Mouse (Mus musculus) thymus, adult 18-20 months (tissue): Measurements from ENCODE around the gene Sugct.
"Not testable (repeated sequence)": the region's sequence is repeated elsewhere in the genome, so short reads cannot be mapped to it uniquely, and the experiment has no call there.

ENCODE experiments used
- DNase-seq, 2 experiments: peaks; one replicate each; pipeline ENCODE4 v3.0.0; 2022; ENCODE audit warnings: mixed read lengths in 2 of 2

Gene Sugct

DNA sequence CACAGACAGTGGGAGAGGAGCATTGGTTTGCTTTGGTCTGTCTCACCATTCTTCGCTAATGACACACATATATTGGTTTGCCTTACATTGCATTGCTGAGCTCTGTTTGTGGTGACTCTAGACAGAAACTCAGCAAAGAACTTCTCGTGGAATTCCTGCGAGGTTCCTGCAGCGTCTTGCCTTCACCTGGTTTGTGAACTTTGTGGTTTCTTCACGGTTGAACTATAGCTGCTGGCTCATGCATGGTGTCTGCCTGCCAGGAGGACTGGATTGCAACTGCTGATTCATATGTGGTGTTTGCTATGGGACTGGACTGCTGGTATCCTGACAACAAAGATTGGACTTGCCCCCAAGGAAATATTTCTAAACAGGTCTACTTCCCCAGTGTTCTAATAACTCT lies 91.6 kb downstream of the Sugct start:
- no peak for DNase-seq

DNA sequence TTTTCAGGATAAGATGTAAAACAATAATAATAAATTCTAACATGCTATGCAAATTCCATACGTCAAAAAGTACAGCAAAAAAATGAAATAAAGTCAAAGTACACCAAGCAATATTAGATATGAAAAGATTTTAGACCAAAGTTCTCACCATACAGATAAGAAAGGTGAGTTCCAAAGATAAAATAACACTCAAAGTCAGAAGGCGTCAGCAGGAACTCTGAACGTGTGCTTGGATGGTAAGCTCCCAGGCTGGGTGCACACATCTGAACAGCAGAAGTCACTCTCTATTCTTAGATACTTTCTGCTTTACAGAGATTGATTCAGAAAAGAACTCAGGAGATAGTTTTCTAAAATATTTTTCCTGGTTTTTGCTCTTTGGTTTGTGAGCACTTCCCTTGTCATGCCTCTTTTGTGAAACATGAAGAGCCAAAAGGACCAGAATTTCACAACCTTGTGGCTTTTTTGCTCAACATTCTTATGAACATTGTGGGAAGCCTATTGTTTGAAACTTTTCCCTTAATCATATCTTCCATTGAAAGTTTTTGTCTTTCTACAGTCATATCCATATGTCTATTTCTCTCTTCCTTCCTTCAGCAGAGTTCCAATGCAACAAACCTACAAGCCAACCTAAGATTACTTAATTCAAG lies 110.0 kb downstream of the Sugct start:
- no peak for DNase-seq

DNA sequence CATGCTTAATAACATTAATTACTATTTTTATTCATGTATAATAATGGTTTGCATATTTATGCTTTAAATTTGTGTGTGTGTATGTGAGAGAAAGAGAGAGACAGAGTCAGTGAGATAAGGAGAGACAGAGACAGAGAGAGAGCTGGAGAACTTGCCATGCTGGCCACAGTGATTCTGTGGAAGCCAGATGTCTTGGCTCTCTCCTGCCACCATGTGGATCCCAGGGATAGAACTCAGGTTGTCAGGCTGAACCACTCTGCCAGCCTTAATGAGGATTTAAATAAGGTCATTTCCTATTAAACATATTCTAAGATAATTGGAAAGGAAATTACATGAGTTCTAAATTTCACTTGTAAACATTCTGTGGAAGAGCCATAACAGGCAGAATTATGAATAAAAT lies 110.5 kb downstream of the Sugct start:
- no peak for DNase-seq

DNA sequence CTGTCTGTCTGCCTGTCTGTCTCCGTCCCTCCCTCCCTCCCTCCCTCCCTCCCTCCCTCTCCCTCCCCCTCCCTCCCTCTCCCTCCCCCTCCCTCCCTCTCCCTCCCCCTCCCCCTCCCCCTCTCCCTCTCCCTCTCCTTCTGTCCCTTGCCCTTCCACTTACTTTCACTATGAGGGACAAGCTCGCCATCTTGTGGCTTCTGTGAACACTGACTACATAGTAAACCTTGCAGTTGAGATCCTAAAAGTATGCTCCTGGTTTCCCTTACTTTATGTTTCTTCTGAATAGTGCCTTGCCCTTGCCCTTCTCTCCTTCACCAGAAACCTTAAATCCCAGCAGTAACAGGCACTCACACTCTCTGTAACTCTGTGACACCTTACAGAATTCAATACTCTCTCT lies 113.7 kb downstream of the Sugct start:
- no peak for DNase-seq

DNA sequence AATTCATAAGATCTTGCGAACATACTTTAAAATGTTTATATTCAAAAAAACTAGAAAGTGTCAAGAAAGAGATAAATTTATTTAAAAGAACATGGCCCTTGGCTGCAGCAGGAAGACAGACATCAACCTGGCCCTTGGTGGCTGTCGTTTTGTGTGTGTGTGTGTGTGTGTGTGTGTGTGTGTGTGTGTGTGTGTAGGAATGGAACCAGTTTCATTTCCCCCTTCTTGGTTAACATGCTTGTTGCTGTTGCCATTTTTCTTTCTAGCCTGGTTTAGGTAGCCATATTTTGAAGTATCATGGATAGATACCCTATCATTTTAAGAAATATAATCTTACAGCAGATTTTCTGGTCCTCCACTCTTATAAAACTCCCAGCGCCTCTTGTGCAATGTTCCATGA lies 136.0 kb downstream of the Sugct start:
- no peak for DNase-seq

DNA sequence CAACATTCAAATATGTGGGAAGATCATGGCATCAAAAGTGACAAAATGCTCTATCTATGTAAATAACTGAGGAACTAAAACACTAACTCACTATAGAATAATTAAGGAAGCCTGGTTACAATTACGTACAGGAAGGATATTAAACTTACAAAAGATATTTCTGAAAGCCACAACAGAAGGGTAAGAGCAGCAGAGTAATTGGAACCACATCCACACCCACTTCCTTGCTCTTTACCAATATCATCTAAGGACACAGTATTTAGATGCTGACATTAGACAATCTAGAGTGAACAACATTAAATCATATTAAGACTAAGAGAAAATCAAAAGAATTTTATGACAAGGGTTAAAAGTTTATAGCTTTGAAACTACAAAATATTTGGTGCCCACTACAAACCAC lies 159.0 kb downstream of the Sugct start:
- no peak for DNase-seq

DNA sequence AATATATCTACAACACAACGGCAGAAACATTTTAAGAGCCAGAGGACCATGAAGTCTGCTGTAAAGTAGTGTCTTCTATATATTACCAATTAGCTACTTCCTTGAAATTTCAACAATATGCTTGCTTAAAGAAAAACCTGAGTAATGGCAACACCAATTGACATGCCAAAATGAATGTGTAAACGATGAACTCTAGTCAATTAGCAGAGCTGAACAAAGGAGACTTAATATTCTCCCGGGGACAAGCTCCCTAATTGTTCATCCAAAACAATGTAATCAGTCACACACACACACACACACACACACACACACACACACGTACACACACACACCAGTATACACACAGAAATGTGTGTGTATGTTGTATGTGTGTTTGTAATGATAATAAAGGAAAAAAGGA lies 160.5 kb downstream of the Sugct start:
- DNase-seq = no peak

DNA sequence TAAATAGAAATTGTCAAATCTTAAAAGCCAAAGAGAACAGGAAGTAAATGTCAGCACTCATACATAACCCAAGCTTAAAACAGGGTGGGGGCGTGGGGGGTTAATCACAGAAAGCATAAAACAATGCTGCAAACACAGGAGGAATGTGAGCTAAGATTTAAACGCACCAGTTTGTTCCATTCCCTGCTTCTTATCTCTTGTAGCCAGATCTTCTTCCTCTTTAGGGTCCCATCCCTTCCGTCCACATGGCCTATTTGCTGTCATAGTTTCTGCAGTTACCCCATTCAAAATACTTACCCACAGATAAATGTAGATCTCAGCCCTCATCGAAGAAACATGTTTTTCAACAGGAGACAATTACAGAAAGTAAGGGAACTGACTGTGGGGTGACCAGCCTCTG lies 160.9 kb downstream of the Sugct start:
- DNase-seq = no peak

DNA sequence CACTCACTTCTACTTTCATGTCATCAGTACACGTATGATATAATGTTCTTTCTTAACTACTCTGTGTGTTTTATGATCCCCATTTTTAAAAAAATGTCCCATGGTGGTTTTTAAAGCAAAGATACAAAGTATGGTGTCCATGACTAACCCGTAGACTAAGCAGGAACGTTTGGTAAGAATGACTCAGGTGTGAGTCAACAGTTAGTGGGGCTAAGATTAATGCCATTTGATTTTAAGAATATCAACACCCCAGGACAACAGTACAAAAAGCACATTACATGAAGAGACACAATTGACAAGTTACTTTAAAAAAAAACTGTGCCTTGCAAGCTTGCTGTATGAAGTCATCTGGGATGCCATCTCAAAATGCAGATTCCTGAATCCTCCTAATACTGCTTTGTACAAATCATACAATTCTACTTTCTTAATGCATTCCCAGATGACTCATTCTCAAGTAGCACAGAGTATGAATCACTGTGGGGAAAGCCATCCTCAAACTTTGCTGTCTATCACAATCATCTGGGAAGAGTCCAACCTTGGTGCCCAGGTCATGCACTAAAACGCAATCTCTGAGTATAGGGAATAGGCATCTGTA lies 184.1 kb downstream of the Sugct start:
- no peak for DNase-seq

DNA sequence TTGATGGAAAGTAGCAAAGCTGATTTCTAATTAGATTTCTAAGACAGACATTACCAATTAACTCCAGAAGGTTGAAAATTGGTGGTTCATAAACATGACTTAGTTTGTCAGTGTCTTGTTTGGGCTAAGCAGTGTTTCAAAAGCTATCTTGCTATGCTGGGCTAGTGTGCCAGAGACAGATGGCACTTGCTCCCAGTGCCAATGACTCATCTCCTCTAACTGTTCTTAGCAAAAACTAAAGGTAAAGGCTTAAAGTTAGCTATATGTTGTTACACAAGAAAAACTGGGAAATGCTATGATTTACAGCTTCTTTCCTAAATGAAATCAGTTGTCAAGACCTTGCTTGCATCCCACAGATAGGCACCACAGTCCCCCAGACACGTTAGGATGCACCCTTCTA lies 200.4 kb downstream of the Sugct start:
- no peak for DNase-seq

DNA sequence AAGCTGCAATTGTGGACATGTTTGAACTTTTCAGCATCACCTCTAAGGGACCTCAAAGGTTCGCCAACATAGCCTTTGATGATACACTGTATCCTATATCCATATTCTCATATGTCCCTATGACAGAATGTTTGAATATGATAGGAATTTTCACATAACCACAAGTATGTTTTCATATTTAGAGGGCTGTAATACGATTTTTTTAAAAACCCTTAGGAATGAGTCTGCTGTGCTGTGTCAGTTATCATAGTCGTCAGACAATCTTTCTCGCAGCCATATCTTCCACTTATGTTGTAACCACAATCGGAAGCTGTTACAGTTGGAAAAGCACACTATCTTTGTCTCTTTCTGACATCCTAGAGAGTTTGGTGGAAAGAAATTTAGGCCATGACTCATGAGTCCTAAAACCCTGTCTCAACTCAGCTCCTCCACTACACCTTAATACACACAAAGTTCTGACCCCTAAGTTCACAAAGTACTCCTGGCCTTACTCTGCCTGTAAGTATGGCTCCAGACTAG lies 201.2 kb downstream of the Sugct start:
- DNase-seq = no peak

DNA sequence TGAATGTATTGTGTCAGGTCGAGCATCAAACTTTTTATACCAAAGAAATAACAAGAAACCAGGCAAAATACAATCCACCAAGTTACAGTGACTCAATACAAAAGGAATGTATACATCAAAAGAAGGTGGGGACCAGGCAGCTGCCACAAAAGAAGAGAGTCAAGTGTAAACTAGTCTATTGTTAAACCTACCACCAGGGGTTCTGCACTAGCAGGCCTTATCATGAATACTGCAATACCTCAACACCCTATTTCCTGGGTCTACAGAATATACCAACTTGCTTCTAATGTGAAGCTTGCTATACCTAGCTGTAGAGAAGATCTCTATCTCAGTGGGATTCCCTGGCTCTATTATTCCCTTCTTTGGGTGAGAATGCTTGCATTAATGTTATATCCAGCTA lies 237.4 kb downstream of the Sugct start:
- DNase-seq = not testable (repeated sequence)

DNA sequence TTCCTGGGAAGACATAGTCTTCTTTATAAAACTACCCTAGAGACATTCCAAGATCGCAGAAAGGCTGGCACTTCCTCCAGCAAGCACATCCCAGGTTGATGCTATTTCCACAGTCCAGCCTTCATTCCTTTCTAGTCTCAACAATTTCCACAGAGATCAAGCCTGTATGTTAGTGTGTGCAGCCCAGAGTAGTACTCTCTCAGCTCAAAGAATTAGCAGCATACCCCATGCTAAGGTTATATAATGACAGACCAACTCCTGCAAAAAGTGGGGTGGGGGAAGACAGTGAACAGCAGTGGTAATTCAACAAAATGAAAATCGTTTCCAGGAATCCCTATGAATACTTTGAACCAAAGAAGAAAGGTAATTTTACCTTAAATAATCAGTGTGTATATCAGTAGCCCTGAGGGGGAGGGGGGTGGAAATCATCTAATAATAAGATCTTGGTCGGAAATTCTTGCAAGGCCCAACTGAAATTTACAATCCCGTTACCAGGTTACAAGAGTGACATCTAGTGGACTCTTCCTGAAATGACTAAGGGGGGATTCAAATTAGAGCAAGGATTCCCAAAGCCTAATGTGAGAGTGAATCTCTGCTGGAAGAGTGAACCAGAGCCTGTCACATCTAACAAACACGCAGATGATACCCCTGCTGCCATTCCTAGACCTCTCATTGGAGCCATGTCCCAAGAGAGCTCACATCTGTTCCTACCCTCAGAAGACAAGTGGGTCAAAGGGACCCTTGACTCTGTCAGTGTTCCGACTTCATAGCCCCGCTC lies 263.0 kb downstream of the Sugct start:
- DNase-seq = no peak

DNA sequence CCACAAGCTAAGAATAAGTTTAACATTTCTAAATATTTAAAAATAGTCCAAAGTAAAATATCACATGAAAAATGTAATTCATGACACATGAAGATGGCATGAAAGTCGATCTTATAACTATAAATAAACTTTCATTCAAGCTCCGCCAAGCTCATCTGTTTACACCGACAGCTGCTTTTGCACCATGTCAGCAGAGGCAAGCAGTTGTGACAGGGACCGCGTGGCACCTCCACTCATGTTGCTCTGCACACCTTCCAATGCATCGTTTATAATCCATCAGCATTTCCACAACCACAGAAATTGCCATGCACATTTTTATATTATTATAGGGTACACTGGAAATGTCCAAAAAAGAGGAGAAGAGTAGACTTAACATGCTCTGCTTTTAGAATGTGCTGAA lies 273.5 kb downstream of the Sugct start:
- DNase-seq = no peak

DNA sequence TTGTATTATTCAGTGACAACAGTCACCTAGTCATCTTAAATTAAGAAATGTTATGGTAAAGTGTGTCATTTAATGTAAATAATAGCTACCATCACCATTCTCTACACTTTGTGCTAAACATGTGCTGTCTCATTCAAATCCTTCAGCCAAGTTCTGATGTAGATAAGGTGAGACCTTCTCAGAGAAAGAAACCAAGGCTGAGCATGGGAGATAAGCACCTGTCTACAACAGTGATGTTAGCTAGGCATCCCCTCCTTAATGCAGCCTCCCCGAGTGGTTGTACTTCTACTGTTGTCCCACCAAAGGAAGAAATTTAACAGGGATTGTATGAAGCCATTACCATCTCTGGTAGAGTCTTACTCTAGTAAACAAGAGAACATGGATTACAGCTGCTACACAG lies 274.8 kb downstream of the Sugct start:
- DNase-seq = no peak

DNA sequence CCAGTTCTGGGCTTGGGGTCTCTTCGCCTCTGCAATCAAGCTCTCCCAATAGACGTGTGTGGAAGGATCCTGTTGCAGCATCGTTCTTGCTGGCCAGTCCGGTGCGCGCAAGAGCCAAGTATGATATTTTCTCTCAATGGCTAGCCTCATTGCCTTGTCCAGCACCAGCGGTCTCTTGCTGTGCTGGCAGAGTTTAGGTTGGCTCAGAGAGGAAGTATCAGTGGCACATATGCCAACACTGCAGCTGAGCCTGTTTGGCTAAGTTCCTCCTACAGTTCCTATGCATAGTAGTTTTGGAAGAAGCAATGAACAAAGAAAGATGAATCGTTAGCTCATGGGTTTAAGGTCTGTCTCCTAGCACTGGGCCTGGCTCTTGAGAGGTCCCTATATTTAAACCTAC lies 352.5 kb downstream of the Sugct start:
- no peak for DNase-seq

DNA sequence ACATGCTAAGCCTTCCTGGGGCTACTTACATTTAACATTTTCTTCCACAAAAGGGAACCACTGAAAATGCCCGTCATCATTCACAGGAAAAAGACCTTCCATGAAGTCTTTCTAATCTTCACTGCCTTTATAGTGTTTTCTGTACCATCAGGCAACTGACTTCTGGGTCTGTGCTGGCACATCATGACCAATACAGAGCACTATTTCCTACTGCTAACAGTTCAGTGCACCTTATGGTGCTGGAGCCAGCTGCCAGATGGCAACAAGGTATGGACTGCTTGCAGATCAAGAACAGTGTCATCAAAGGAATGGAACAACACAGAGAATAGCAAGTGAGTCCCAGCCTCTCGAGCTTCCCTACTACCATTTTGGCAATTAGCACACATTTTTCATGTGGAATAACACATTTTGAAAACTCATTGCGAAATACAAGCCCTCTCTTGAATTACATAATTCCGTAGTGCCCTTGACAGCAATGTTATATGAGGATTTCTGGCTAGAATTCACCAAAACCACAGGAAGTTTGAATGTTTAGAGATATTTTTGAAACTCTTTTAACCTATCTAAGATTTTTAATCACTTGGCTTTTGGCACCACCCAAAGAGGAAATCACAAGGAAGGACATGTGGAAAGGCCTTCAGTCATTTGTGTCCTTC lies 359.3 kb downstream of the Sugct start:
- no peak for DNase-seq

DNA sequence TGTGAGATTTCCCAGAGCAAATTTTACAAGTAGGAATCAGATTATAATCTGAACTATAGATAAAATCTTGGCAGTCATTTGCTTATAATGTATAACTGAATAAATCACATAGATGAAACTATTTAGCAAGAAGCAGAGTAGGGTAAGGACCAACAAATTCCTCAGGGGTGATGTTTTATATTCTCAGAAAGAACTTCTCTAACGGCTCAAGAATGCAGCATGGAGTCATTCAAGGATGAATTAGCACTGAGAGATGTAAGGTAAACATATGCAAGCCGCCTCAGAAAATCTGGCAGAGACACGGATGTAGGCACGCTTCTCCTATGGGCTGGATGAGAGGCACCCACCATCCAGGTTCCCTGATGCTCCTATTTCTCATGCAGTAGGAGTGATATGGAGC lies 368.5 kb downstream of the Sugct start:
- no peak for DNase-seq

DNA sequence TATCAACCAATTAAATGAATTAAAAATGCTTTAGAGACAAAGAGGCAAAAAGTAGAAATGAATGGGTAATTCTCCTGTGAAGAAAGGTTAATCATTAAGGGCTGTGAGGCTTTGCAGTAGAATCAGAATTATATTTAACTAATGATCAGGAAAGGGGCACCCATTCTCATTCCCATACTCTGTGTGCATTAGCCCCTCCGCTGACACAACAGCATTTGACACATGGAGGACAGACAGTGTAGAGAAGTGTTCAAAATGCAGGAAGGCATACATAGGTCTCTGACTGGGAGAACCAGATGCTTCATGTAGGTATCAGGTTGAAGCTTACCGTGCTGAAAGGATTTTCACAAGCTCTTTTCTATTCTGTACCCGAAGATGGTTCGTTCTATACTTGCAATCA lies 393.8 kb downstream of the Sugct start:
- no peak for DNase-seq

DNA sequence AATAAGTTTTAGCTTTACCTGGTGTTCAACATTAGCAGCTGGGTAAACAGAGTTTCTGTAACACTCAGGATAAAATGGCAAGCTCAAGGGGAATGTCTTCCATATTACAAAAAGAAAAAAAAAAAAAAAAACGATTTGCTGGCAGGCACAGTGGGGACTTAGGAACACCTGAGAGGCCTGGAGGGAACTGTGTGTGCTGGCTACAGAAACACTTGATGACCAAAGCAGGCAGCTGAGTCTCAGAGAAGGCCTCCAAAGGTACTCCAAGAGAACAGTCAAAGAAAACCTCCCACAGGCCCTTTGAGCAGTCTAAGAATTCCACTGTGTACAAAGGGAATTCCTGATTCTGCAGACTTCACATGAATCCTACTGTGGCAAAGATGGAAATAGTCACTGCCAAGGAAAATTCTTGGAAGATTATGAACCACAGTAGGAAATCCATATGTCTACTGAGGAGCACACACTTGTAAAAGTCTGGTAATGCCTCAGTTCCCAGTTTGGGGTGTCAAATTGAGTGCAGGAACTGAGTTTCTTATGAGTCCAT lies 397.8 kb downstream of the Sugct start:
- DNase-seq = no peak

DNA sequence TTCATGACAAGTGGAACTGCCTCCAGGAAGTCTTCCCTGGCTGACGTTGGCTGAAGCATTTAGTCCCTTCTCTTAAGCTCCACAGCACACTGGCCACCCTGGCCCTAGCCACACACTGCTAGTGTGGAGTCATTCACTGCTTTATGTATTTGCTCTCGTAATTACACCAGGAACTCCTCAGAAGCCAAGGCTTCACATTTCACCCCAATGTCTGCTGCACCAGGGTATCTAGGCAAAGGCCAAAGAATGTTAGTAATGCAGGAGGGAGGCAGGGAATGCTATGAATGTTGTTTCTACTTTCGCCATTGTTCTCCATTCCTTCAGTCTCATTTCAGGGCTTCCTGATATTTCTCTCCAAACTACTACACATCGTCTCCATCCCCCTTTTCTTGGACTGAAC lies 398.4 kb downstream of the Sugct start:
- no peak for DNase-seq

DNA sequence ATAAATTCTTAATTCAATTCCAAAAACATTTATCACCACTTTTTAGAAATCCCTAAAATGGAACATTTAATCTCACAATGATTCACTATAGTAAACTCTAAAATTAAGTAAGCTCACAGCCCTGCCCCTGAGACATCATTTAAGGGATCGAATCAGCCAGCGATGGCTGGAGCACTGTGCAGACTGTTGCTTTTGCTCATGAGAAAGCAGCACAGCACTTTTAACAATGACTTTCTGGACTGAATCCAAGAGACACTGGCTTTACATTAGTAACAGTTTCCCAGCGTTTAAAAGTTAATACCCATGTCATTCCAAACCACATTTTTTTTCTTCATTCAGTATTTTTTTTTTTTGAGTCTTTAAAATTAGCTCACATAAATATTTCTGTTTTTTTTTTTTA lies 398.9 kb downstream of the Sugct start:
- no peak for DNase-seq

DNA sequence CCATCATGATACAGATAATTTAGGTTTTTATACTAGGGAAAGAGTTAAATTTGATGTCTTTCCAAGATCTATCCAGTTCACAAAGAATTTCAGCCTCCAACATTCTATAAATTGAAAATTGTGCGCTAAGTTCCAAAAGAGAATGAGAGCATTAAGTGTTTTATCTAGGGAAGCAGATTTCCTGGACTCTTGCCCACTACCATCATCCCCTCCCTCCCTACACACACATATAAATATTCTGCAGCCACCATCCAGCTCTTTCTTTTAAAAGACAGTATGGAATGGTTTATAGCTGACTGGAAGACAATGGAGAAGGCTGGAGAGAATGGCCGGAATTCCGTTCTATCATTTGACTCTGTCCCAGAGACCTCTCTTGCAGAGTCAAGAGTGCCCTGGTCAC lies 404.3 kb downstream of the Sugct start:
- DNase-seq = no peak
